Mouse (Mus musculus) spleen, adult 18-20 months (tissue): ENCODE results near the gene Celf2.

Experiments used
- DNase-seq, 2 experiments: peaks; one replicate each; pipeline ENCODE4 v3.0.0; 2022; ENCODE audit warnings: mixed read lengths in 2 of 2

Gene Celf2

DNA sequence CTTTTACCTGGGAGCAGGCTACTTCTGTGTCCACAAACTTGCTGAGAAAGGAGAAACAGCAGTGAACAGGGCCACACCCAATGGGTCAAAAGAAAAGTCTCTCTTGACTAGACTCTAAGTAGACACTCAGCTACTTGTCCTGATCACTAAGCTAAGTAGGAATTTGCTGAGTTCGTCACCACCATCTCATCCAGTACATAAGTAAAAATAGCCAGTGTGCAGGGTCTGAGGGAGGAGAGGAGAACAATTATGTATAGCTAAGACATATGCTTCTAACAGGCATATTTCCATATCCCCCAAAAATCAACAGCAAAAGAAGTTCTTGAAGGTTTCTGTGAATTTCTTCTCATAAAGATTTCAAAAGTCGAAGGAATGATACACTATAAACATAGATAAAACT is 615.8 kb downstream of the Celf2 start:
- no peak for DNase-seq

DNA sequence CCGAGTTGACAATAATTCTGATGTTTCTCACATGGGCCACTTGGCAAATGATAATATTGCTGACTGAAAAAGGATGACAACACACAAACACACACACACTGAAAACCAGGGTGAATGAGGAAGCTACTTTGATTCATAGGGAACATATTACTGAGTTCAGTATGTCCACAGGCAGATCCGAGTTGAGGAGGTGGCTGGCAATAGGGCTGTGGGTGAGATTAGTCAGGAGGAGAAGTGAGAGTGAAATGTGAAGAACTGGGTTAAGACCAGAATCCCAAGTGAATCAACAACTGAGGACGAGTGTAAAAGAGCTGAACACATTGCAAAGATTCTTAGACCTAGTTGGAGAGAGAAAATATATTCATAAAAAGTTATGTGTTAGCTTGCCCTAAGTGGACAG is 616.3 kb downstream of the Celf2 start:
- no peak for DNase-seq

DNA sequence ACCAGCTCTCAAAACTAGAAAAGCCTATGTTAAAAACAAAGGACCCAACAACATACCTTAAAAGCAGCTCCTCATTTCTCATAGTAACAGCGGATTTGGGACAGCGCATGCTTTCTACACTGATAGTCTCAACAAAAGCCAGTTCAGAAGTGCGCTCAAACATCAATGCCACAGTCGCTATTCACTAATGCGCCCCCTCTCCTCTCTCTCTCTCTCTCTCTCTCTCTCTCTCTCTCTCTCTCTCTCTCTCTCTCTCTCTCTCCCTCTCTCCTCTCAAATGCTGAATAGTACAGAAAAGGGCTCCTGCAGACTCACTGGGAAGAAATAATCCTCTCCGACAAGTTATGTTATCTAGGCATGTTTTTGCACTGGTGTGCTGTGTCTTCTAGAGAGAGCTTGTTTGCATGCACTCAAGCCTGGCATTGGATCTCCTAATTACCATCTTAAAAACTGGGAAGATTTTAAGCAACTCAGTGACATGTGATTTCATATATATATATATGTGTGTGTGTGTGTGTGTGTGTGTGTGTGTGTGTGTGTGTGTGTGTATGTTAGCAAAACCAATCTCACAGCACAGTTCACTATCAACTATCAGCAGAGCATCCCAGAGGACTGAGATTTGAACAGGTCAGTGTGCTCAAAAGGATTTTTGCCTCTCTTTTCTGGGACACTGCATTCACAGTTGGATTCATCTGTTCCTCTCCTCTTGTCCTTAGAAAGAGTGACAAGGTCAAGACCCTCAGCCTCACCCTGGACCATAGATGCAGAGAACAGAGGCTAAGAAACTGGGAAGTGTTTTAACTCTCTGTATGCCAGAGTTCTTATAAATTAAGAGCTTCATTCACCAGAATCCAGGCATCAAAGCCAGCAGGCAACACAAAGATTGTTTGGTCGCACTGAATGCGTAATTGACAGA is 624.3 kb downstream of the Celf2 start:
- no peak for DNase-seq

DNA sequence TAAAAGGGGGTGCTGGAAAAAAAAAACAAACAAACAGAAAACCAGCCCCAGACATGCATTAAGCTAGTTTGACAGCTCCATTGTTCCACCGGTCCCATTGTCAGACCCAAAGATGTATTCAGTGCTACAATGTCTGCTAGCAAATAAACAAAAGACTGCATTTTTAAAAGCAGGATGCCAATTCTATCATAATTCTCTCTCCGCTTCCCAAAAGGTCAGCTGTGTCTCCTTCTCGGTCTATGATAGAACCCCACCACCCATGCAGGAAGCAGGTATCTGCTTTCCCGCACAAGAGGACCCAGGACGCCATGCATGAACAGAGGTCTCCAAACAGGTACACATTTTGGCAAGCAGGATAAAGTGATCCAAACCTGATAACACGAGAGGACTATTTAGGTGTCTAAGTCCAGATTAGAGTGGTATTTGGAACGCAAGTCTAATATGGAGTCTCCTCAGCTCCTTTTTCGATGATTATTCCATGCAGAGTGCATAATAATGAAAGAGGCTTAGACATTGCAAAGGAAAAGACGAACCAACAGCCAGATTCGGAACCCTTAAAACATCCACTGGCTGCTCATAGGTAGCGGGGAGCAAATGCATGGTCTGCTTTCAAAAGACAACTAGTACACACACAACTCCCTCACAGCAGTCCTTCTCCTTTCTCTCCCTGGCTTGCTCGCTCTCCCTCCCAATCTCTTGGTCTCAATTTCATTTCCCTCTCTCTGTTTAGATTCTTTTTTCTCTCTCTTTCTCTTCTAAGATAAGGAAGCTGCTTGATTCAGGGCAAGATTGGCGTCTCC is 625.2 kb downstream of the Celf2 start:
- no peak for DNase-seq

DNA sequence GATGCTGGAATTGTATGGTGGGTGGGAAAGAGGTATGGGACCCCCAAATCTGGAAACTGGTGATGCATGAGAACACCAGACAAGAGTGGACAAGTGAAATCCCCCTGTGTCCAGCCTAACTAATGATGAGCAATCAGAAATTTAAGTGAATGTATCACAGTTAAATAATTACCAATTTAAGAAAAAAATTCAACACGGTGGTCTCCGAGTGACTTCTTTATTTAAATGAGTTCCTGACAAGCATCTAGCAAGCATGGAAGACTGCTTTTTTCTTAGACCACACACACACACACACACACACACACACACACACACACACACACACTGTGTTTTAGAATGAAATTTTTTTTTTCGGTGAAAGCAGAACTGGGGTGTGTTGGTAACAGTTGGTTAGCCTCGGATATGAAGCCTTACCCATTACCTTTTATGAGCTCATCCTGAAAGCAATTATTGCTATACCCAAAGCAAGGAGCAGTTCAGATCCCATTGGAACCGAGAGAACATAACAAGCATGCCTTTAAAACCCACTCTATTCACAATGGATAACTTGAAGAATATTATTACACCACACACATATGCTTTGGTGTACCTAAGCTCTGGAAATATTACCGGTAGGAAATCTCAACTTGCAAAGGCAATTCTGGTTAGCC is 627.0 kb downstream of the Celf2 start:
- DNase-seq: no peak

DNA sequence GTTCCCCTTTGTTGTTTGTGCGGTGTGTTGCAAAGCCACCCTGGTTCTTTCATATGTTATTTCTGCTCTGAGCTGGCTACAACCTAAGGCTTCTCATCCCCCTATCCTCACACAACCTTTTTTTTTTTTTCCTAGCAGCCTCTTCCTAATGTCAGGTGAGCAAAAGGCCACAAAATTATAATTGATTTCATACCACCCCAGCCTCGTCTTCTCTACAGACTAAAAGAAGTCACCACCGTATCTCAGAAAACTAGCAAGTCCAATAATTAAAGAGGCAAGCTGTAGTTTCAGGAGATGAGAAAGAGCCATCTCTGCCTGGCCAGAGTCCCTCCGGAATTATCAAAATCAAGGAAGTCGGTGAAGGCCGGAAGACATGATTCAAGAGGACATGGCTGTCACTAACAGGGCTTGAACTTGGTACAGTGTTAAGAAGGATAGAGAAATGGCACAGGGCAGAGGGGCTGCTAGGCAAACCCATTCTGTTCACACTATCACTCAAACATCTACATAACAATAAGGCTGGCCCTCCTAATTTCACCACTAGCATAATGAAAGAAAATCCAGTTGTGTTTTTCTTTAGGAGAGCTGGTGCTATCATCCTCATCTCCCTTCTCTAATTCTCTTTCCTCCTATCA is 628.3 kb downstream of the Celf2 start:
- no peak for DNase-seq

DNA sequence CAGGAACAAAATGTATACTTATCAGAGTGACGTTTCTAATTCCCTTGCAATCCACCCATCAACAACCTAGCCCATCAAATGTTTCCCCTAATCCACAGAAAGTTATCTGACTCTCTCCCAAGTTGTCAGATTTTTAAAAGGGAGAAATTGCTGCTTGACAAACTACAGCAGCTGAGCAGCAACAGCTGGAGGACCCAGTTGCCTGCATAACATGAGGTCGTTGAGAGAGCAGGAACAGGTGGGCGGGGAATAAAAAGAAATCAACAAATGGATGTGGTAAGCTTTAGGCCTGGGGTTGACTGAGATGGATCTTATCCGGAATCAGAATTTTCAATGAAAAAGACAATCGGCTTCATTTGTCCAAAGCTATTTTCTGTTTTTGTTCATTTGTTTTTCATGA is 632.3 kb downstream of the Celf2 start:
- DNase-seq: no peak

DNA sequence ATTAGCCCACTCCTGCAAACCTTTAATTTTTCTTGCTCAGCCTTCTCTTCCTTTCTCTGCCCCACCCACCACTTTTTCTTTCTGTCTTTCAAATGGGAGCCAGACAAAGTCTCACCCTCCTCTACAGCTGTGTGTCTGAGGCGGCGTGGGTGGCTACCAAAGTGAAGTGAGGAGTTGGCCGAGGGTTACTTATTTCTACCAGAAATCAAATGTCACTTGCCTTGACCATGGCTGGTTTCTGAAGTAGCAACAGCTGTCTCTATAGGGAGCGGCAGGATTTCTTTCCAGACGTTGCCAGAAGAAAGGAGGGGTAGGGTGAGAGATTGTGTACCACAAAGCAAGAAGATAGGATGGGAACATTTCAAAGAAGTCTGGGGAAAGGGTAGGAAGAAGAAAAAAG is 632.8 kb downstream of the Celf2 start:
- no peak for DNase-seq

DNA sequence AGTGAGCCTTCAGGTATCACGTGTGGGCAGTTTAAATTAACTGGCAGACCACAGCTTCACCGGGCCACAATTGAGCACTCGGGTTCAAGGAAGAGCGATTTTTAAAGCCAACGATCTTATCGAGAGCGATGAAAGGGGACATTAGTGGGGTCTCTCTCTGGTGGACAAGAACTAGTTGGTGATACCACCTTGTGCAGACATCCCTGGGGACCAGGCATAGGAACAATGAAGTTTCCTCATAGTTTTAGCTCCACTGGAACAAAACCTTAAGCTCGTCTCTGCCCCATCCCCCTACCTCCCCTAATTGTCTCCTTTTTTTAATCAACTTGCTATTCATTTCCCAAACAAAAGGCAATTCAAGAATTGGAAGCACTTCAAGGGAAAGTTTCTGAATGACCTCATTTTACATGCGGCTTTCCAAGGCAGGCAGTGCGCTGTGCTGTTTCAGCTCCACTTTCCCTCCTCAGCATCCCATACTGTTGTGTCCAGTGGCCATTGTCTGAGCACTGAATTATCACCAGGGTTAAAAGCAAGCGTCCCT is 634.2 kb downstream of the Celf2 start:
- DNase-seq: no peak

DNA sequence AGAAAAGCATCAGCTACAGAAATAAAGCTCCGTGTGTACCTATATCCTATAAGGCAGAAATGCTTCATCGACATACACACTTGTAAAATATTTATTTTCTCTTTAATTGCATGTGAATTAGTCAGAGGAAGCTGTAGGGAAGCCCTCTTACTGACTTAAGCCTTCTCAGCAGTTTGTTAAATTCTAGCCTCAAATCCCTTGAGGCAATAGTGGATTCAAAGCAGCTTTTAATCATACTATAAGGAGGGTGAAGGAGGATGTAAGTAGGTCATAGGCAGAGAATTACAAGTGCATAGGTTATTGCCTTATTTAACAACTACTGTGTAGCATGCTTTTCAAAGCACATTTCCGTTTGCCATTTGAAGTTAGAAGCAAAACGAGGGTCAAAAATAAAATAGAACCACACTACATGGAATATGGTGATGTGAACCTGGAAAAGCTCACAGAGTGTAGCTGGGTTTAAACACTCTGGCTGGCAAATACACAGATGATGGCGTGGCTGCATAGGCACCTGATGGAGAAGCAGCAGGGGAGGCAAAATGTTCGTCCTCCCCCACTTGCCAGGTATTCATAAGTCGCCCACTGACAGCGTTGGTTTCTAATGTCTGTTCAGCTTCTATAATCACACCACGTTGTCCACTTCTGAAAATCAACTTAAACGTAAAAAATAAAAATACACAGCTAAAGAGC is 635.0 kb downstream of the Celf2 start:
- no peak for DNase-seq

DNA sequence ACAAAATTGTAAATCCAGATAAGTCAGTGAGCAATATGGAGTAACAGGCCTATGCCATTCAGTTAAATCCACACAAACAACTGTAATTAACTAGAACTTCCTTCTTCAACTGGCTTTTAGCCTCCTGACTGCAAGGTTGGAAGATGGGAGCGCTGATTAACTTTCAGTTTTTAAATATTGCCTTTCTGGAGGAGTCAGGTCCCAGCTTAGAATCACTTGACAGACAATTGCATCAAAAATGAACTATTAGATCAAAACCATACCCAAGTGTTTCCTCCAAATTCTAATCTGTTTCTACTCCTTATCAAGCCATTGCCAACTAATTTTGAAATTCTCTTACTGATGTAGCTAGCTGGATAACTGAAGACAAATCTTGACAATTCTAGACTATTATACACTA is 635.7 kb downstream of the Celf2 start:
- DNase-seq: no peak

DNA sequence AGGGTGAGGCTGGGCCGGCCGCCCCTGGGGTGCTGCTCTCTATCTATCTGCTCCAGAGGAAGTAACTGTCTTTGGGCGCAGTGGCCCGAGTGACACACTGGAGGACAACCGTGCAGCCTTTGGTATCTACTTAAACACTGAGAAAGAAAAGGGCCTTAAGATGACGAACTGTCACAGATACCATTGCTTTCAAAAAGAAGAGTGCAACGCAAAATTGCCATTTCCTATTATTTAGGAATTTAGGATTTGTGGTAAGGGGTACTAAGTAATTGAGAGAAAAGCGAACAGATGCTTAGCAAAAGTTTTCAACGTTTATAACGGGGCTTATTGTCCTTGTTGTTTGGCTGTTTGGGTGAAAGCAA is 636.5 kb downstream of the Celf2 start:
- no peak for DNase-seq

DNA sequence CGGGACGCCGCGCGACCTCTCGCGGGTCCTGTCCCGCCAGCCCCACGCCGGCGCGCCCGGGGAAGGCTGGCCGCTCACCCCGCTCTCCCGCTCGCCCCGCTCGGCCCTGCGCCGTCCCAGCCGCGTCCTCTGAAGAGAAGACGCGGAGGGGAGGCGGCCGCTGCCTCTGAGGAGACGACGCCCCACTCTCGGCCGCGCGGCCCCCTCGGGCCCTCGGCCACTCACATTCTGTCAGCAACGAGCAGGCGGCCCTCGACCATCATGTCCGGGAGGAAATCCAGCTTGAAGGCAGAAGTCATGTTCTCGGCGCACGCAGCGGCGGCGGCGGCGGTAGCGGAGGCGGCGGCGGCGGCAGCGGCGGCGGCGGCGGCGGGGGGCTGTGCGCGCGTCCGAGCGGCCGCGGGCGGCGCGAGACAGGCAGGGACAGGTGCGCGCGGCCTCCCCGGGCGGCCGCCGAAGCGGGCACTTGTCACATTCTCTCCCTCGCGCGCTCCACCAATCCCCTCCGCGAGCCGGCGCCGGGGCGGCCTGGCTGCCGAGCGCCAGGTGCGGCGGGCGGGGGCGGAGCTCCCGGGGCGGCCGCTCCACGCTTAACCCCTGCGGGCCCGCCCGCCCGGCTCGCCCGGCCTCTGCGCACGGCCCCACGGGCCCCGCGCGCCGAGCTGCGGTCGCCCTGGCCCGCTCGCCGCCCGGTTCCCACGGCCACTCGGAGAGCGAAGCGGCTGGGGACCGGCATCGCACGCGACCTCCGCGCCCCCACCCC is 637.1 kb downstream of the Celf2 start:
- peak; percentile 51 to 56 for DNase-seq

DNA sequence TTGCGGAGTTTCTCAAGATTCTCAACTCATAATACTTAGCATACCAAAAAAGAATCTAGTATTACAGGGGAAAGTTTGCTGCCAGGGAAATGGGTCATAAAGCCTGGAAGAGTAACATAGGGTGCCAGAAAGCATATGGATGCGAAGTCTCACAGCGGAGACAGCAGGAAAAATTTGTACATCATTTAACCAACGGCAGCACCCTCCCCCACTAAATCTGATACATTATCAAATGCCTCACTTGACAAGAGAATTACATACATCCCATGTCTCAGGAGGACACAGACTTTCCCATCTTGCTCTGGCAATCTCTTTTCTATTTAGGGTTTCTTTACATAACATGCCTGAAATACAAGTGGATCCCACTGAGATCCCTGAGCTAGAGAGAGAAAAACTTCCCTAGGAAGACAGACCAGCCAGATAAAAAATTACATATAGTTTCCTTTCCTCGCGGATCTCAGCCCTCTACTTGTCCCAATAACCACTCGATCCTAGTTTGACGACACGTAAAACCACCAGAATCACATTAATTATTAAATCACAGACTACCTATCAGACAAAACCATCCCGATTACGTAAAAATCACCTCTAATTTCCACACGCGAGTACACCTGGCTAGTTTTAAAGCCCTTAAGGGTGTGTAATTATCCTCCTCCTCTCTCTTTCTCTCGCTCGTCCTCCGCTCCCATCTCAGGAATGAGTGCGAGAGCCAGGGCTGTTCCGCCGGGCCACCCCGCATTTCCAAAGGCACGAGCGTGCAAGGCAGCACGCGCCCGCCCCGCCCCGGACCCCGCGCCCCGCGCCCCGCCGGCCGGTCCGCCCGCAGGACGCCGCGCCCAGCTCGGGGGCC is 637.9 kb downstream of the Celf2 start:
- no peak for DNase-seq

DNA sequence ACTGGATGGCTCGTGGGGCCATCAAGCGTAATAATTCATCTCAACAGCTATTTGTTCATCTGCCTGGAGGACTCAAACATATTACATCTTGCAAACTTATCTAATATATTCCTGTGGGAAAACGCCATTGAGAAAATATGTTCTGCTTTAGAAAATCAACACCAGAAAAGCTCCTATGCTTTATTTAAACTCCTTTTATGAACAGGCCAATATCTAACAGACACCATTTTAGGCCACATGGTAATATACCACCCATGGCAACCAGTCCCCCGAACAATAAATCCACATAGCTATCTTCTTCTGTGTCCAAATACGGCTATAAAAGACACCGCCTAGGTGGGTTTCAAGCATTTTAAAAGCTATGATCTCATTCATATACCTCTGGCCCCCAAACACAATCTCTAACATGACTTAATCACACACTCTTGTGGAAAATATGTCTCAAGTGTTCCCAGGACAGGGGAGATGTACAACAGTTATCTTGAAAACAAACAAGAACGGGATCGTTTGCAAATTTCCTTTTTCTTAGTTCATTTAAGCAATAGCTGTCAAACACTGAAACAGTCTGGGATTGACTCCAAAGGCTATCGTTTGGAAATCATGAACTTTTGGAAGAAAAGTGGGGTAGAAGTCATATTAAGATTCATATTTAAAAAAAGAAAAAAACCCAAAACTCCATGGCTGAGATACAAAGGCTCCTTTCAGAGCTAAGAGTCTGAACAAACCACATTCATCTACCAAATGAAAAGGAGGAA is 639.2 kb downstream of the Celf2 start:
- no peak for DNase-seq

DNA sequence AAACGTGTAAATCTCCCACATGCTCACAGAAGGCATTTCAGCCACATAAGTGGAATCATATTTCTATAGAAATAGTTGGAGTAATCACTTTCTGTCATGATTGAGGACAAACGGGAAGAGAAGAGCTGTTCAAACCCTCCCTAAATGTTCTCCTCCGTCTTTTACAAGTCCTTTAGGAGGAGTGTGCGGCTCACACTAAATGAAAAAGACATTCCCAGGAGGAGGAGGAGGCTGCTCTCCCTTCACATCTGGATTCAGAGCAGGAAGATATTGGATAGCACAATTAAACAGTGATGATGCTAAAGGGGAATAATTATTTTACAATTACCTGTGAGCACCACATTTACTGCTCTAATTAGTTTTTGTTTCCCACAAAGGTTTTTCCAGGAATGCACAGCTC is 642.1 kb downstream of the Celf2 start:
- no peak for DNase-seq

DNA sequence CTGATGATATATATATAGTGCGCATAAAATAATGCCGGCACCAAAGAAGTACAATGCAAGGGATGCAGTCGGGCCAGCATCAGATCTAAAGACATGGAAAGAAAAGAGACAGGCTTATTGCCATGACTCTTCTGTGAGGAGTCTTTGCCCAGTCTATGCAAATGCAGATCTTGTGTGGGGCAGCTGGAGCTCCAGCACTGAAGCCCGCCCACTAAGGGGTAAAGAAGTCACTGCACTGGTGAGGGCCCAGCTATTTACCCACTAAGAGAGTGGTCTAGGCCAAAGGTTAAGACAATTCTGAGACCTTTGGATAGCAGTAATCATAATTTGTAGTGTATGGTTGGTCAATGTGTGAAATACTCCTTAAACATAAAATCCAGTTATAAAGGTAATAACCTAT is 643.6 kb downstream of the Celf2 start:
- no peak for DNase-seq

DNA sequence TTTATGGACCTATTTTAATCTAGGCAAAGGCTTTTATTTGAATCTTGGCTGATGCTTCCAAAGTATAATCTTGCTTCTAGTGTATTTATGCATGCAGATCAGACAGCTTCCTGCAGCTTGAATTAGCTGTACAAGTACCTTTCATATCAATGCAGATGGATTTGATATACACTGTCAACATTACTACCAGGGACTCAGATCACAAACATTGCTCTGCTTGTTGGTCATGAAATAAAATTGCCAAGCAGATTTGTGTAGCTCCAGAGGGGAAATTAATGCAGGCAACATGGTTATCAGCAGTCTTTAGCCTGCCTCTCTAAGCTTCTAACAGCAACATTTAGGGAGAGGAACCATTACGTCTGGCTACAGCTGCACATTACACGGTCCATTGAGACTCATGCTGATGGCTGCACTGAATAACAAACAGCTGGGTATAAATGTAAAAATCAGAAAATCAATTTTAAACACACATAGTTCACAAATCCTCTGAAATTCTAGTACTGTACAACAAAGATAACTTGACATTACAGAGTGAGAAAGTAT is 659.2 kb downstream of the Celf2 start:
- no peak for DNase-seq

DNA sequence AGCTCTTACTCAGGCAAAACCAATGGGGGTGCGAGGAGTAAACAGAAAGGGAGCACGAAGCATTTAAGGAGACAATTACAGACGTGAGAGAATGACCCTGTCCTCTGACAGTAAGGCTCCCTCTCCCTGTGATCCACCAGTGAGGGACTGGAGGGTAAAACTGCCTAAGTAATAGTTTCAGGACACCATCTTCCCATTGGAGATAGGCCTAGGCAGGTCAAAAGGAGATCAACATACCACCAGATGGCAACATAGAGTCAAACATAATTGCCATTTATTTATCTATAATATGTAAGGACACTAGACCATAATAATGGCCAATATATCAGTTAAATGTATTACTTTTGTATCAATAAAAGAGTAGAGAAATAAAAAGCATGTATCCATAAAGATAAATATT is 660.0 kb downstream of the Celf2 start:
- DNase-seq: no peak
